In genomic region chr1:105430712-105431111, GRCm38 (mm10) we compare ENCODE assay signal across 23 mouse cellular contexts.
DNase-seq lines count a peak whose midpoint lies in the region; ATAC-seq and TF ChIP-seq lines count a peak whose summit lies in the region.
"Had no signal": no experiment of that assay in that cellular context is flagged by ENCODE, and none has a peak within 500 bp of the region (broad histone marks: within the 10 kb centered on the region; RNA-seq: fewer than 3 reads in every experiment).

No protein-coding gene starts in this region.

- POLR2A ChIA-PET in Patski (lab: Charles Lee), result no interaction called here

- no peaks in the 10 kb centered on the region for H3K27me3 ChIP-seq in C2C12 (ENCODE audit: control insufficient read depth, insufficient read depth, insufficient read length)
- H3K27me3 ChIP-seq in Patski, result no peaks in the 10 kb centered on the region
- no peaks in the 10 kb centered on the region for H3K27me3 ChIP-seq in myocyte (ENCODE audit: control insufficient read depth, insufficient read depth, insufficient read length)
- H3K27me3 ChIP-seq in midbrain, embryonic 15.5 days (replicated peaks), result no peaks in the 10 kb centered on the region
- H3K27me3 ChIP-seq in liver, embryonic 12.5 days (replicated peaks), result no peaks in the 10 kb centered on the region
- H3K27me3 ChIP-seq: embryonic facial prominence, embryonic 12.5 days; forebrain, embryonic 12.5 days had no signal

- H3K79me2 ChIP-seq in C2C12 (ENCODE audit: control insufficient read depth, insufficient read depth), result no peaks in the 10 kb centered on the region
- H3K79me2 ChIP-seq in myocyte (ENCODE audit: control insufficient read depth, insufficient read depth), result no peaks in the 10 kb centered on the region

- DNase-seq in 3134 (ENCODE audit: extremely low read depth, insufficient read length, low spot score) (peak; percentile 9), Patski (ENCODE audit: low read depth, low spot score) (peak; percentile 64)
- DNase-seq in lung, adult 2 months, result no peak
- DNase-seq: adrenal gland, adult 2 months; adrenal gland, postnatal 14 days; adrenal gland, postnatal 36 days; B cell, adult 2 months; cerebellum, adult 11-12 months; cerebellum, adult 2 months; cerebellum, adult 9-10 months; cerebellum, postnatal 10 days; cerebellum, postnatal 25 days had no signal

- H3K4me1 ChIP-seq in lung, adult 2 months (ENCODE audit: control insufficient read depth, insufficient read depth, low read length), result no peaks in the 10 kb centered on the region
- H3K4me1 ChIP-seq in midbrain, embryonic 15.5 days, result no peaks in the 10 kb centered on the region
- H3K4me1 ChIP-seq in liver, embryonic 12.5 days, result no peaks in the 10 kb centered on the region

- H3K4me3 ChIP-seq in C2C12 (ENCODE audit: insufficient read depth, poor library complexity, severe bottlenecking), result no peak overlapping the region
- no peak overlapping the region for H3K4me3 ChIP-seq in myocyte
- no peak overlapping the region for H3K4me3 ChIP-seq in lung, adult 2 months (replicated peaks; ENCODE audit: extremely low read depth, low read depth, low read length)
- H3K4me3 ChIP-seq in midbrain, embryonic 15.5 days, result no peak overlapping the region
- no peak overlapping the region for H3K4me3 ChIP-seq in liver, embryonic 12.5 days
- H3K4me3 ChIP-seq: embryonic facial prominence, embryonic 10.5 days; embryonic facial prominence, embryonic 12.5 days; erythroblast, embryonic 14.5 days; forebrain, embryonic 10.5 days; forebrain, embryonic 12.5 days had no signal

- no peak overlapping the region for H3K4me2 ChIP-seq in myocyte (ENCODE audit: low read depth)
- no peak overlapping the region for H3K4me2 ChIP-seq in midbrain, embryonic 15.5 days
- H3K4me2 ChIP-seq in liver, embryonic 12.5 days, result no peak overlapping the region
- H3K4me2 ChIP-seq: embryonic facial prominence, embryonic 12.5 days; forebrain, embryonic 12.5 days had no signal

- no peak for TF ChIP-seq CTCF in C2C12 (IDR thresholded peaks at IDR 0.05; ENCODE audit: control insufficient read depth, insufficient read depth, insufficient read length)
- no peak for TF ChIP-seq CTCF in Patski (IDR thresholded peaks at IDR 0.05)
- TF ChIP-seq CTCF in lung, adult 2 months (IDR thresholded peaks at IDR 0.05; ENCODE audit: insufficient read depth, low read length), result no peak

- H3K27ac ChIP-seq in midbrain, embryonic 15.5 days, result no peak overlapping the region
- H3K27ac ChIP-seq in liver, embryonic 12.5 days, result no peak overlapping the region
- H3K27ac ChIP-seq: embryonic facial prominence, embryonic 10.5 days; embryonic facial prominence, embryonic 12.5 days; forebrain, embryonic 10.5 days; forebrain, embryonic 12.5 days had no signal

- ATAC-seq in Patski, result peak; percentile 86
- ATAC-seq in midbrain, embryonic 15.5 days (replicated peaks), result no peak
- ATAC-seq in liver, embryonic 12.5 days, result no peak
- ATAC-seq: forebrain, embryonic 14.5 days; forebrain, embryonic 16.5 days had no signal

- no peaks in the 10 kb centered on the region for H3K79me3 ChIP-seq in C2C12 (ENCODE audit: low read depth)

- H3K36me3 ChIP-seq in C2C12 (ENCODE audit: control insufficient read depth, insufficient read depth), result no peaks in the 10 kb centered on the region
- H3K36me3 ChIP-seq in myocyte (ENCODE audit: control insufficient read depth, insufficient read depth), result no peaks in the 10 kb centered on the region
- H3K36me3 ChIP-seq in midbrain, embryonic 15.5 days (replicated peaks), result no peaks in the 10 kb centered on the region
- H3K36me3 ChIP-seq in liver, embryonic 12.5 days, result no peaks in the 10 kb centered on the region
- H3K36me3 ChIP-seq: embryonic facial prominence, embryonic 10.5 days; embryonic facial prominence, embryonic 12.5 days; forebrain, embryonic 10.5 days; forebrain, embryonic 12.5 days had no signal

- H3K9me3 ChIP-seq in midbrain, embryonic 15.5 days, result no peaks in the 10 kb centered on the region
- no peaks in the 10 kb centered on the region for H3K9me3 ChIP-seq in liver, embryonic 12.5 days (replicated peaks)
- H3K9me3 ChIP-seq: embryonic facial prominence, embryonic 10.5 days; embryonic facial prominence, embryonic 12.5 days; forebrain, embryonic 10.5 days; forebrain, embryonic 12.5 days had no signal

- no peak overlapping the region for H3K9ac ChIP-seq in midbrain, embryonic 15.5 days
- H3K9ac ChIP-seq in liver, embryonic 12.5 days, result no peak overlapping the region
- H3K9ac ChIP-seq: embryonic facial prominence, embryonic 12.5 days; forebrain, embryonic 12.5 days had no signal

- no peak for TF ChIP-seq POLR2A in myocyte (IDR thresholded peaks at IDR 0.05; ENCODE audit: insufficient read length, low read depth)
- no peak for TF ChIP-seq POLR2A in lung, adult 2 months (IDR thresholded peaks at IDR 0.05; ENCODE audit: borderline replicate concordance, extremely low read depth, low read depth, low read length)

- no peak overlapping the region for H3ac ChIP-seq in C2C12 (ENCODE audit: control insufficient read depth, insufficient read length, low read depth)
- H3ac ChIP-seq in myocyte (ENCODE audit: control insufficient read depth, insufficient read length), result no peak overlapping the region

- 84% methylated on average over 4 of the region's 4 CpGs for WGBS in lung, adult 2 months
- WGBS in midbrain, embryonic 15.5 days, result 91% methylated on average over 4 of the region's 4 CpGs
- WGBS in liver, embryonic 12.5 days (ENCODE audit: insufficient replicate concordance), result 70% methylated on average over 4 of the region's 4 CpGs

- in situ Hi-C loops in Patski (cut with MboI; ENCODE audit: low pct_unique_long_range_greater_than_20kb), result loop anchor here (5.0 kb wide), 1 partner anchor 253 kb away; no protein-coding TSS in a partner anchor

- CTCF ChIA-PET in Patski (lab: Charles Lee), result no interaction called here

TF ChIP-seq in C2C12, 6 proteins besides CTCF, POLR2A, EP300 and RAD21:
- TF ChIP-seq MAX (IDR thresholded peaks at IDR 0.05) (peak; percentile 29), FOSL1 (IDR thresholded peaks at IDR 0.05; ENCODE audit: insufficient read depth, low read length, poor library complexity, severe bottlenecking) (peak; percentile 16), MYOD1 (IDR thresholded peaks at IDR 0.05; ENCODE audit: control insufficient read depth, insufficient read length, low read depth) (no peak), CEBPB (IDR thresholded peaks at IDR 0.05; ENCODE audit: low read depth) (peak; percentile 72)

TF ChIP-seq in myocyte, 11 proteins besides CTCF, POLR2A, EP300 and RAD21:
- TF ChIP-seq SRF (IDR thresholded peaks at IDR 0.05; ENCODE audit: control insufficient read depth, insufficient read length, low read depth) (no peak), E2F4 (IDR thresholded peaks at IDR 0.05; ENCODE audit: insufficient read depth) (no peak), CEBPB (IDR thresholded peaks at IDR 0.05; ENCODE audit: insufficient read depth, poor library complexity, severe bottlenecking) (0 out of 2 replicates have a peak, but pooled peaks have one; percentile 29)
